Mouse (Mus musculus) hindbrain, embryonic 15.5 days (tissue): ENCODE data around the gene Vps36. TPM values are rescaled to one million over a fixed set of nuclear protein-coding genes. Genes with fewer than 3 reads are reported as not detected.

Experiments used
- ATAC-seq: fragments of 200-750 bp; cut with Nextera tagmentation; 2 replicates; pipeline ENCODE4 v1.8.0; 2017; ENCODE audit warnings: low read depth, moderate number of reproducible peaks, moderate TSS enrichment; ENCODE audit not compliant: low FRiP score
- H3K27ac ChIP-seq: fragments of 300-500 bp; sonication (generic); replicated peaks from 2 replicates; pipeline ENCODE4 v1.5.1; 2015; ENCODE audit warnings: mild to moderate bottlenecking, inconsistent platforms
- H3K27me3 ChIP-seq: fragments of 300-500 bp; sonication (generic); 2 replicates; pipeline ENCODE4 v1.6.1; 2015; ENCODE audit warnings: control low read depth, inconsistent platforms
- H3K36me3 ChIP-seq: fragments of 300-500 bp; sonication (generic); 2 replicates; pipeline ENCODE4 v1.6.1; 2015; ENCODE audit warnings: control low read depth, inconsistent platforms
- H3K4me1 ChIP-seq: fragments of 300-500 bp; sonication (generic); replicated peaks from 2 replicates; pipeline ENCODE4 v1.6.1; 2015; ENCODE audit warnings: control low read depth, inconsistent platforms
- H3K4me2 ChIP-seq: fragments of 300-500 bp; sonication (generic); 2 replicates; pipeline ENCODE4 v1.6.1; 2015; ENCODE audit warnings: moderate library complexity, mild to moderate bottlenecking, inconsistent platforms
- H3K4me3 ChIP-seq: fragments of 300-500 bp; sonication (generic); 2 replicates; pipeline ENCODE4 v1.5.1; 2015; ENCODE audit warnings: mild to moderate bottlenecking, inconsistent platforms
- H3K9ac ChIP-seq: fragments of 300-500 bp; sonication (generic); 2 replicates; pipeline ENCODE4 v1.6.1; 2015; ENCODE audit warnings: inconsistent platforms
- H3K9me3 ChIP-seq: fragments of 300-500 bp; sonication (generic); 2 replicates; pipeline ENCODE4 v1.6.1; 2016; ENCODE audit warnings: control low read depth, inconsistent platforms
- WGBS: fragments of 180-500 bp; shearing (Covaris S2); methylation state at CpG from one replicate; pipeline ENCODE4 v1.1.7; 2015; 5-methylcytosine and 5-hydroxymethylcytosine counted together
- polyA plus RNA-seq: library from polyadenylated mRNA; unstranded; fragments of >200 nt; fragmentation: Nextera tagmentation; extraction: Ambion mirVana; gene quantifications from 2 replicates; pipeline ENCODE4 v1.2.1, GENCODE M21; 2015

Vps36 gene
- polyA plus RNA-seq, 1 experiment from 2014 or later: 42.5 TPM

DNA sequence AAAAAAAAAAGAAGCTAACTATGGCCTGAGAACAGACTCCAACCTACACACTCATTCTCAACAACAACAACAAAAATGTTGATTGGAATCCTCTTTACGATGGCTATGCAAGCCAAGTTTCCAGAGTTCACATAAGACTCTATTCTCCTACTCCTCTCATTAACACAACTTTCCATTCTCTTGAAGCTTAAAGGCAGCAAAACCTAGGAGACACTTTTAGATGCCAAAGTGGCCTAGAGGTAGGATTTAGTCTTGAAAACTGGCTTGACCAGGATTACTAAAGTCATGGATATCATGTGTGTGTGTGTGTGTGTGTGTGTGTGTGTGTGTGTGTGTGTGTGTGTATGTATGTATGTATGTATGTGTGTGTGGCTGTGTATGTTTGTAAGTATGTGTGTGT is 72.6 kb downstream of the Vps36 start:
- Histone ChIP-seq H3K4me2 (no peak overlapping the region), H3K27ac (no peak overlapping the region), H3K36me3 (no peaks in the 10 kb centered on the region), H3K4me1 (no peaks in the 10 kb centered on the region), H3K9ac (no peak overlapping the region), H3K27me3 (no peaks in the 10 kb centered on the region), H3K9me3 (no peaks in the 10 kb centered on the region), H3K4me3 (no peak overlapping the region)
- WGBS: 92% methylated on average over 1 of the region's 1 CpGs
- ATAC-seq: no peak

DNA sequence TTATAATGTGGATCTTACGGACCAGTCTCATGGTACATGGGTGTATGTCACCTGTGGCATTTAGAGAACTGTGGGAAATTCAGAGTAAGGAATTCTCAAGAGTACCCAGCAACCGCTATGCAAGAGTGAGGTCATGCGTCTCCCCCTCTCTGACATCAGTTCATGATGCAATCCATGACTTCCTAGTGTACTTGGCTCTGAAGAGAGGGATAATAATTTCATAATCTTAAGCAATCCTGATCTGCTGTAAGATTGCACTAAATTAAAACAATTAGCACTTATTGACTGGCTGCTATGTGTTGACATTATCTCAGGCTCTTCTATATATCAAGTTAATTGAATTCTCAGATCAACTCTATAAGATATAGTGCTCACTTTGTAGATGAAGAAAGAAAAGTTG is 74.2 kb downstream of the Vps36 start:
- WGBS: 93% methylated on average over 3 of the region's 3 CpGs
- Histone ChIP-seq H3K9ac (no peak overlapping the region), H3K27me3 (no peaks in the 10 kb centered on the region), H3K4me3 (no peak overlapping the region), H3K4me1 (no peaks in the 10 kb centered on the region), H3K36me3 (no peaks in the 10 kb centered on the region), H3K9me3 (no peaks in the 10 kb centered on the region), H3K27ac (no peak overlapping the region), H3K4me2 (no peak overlapping the region)
- no peak for ATAC-seq

Other genes with a start within 250 kb of the Vps36 start
- gene Defb13, start 246.0 kb upstream of the Vps36 start, polyA plus RNA-seq: not detected in 2 replicates
- not detected in 2 replicates for gene Fam90a1a, start 234.1 kb upstream of the Vps36 start, polyA plus RNA-seq
- not detected in 2 replicates for gene Ccdc70, start 223.0 kb upstream of the Vps36 start, polyA plus RNA-seq
- 1.8 and 2.0 TPM in 2 replicates for gene Atp7b, start 132.5 kb upstream of the Vps36 start, polyA plus RNA-seq
- 37.9 and 40.9 TPM in 2 replicates for gene Alg11, start 132.1 kb upstream of the Vps36 start, polyA plus RNA-seq
- gene Nek5, start 67.8 kb upstream of the Vps36 start, polyA plus RNA-seq: 1.2 and 1.6 TPM in 2 replicates
- 7.6 and 8.4 TPM in 2 replicates for gene Nek3, start 26.4 kb upstream of the Vps36 start, polyA plus RNA-seq
- gene Ckap2, start 7.0 kb upstream of the Vps36 start, polyA plus RNA-seq: 15.1 and 16.3 TPM in 2 replicates
- gene Thsd1, start 34.5 kb downstream of the Vps36 start, polyA plus RNA-seq: 8.1 TPM in 2 replicates
- gene Tpte, start 90.6 kb downstream of the Vps36 start, polyA plus RNA-seq: not detected in 2 replicates
- 8.2 TPM in 2 replicates for gene Slc25a15, start 205.8 kb downstream of the Vps36 start, polyA plus RNA-seq
- gene Mrps31, start 218.6 kb downstream of the Vps36 start, polyA plus RNA-seq: 32.1 and 33.3 TPM in 2 replicates